Mouse (Mus musculus): ENCODE measurements around the gene 4933427D14Rik. TPM values are rescaled to one million over a fixed set of nuclear protein-coding genes. Genes with fewer than 3 reads are reported as not detected.

4933427D14Rik gene
- total RNA-seq (2021): 1 to 10 TPM in 1 of 2 experiments, under 1 TPM in 1; 0.77 to 1.2 TPM
- long read RNA-seq, experiment 1, partial matches to known transcripts: 1 of 1 reads
- long read RNA-seq, experiment 1, other reads (novel, unspliced or antisense): 0 of 1 reads
- long read RNA-seq, experiment 2, partial matches to known transcripts: 0 of 1 reads
- long read RNA-seq, experiment 2, other reads (novel, unspliced or antisense): 1 of 1 reads

- DNase-seq: peak; percentile 80 to 83
- intact Hi-C loops (cut with DNase I): loop anchor here (10.0 kb wide), 1 partner anchor 153 kb away; no protein-coding TSS in a partner anchor
These were observed at the start of gene 4933427D14Rik, which contains the start of gene Txndc17 for GRCm38 (mm10) chr11:72207204-72207833. TSS of gene 4933427D14Rik (minus strand) at chr11:72207459. TSS of gene Txndc17 (plus strand) at chr11:72207547.

GRCm38 (mm10) chr11:72256441-72256840 lies 49.2 kb upstream of the 4933427D14Rik start:
- DNase-seq: no peak
- intact Hi-C loops (cut with DNase I): no loop called here

GRCm38 (mm10) chr11:72255629-72256028 lies 48.4 kb upstream of the 4933427D14Rik start:
- intact Hi-C loops (cut with DNase I): no loop called here
- DNase-seq: no peak

- no peak for DNase-seq
- intact Hi-C loops (cut with DNase I): no loop called here
These were observed 38.0 kb upstream of the 4933427D14Rik start for GRCm38 (mm10) chr11:72245196-72245753.

- intact Hi-C loops (cut with DNase I): no loop called here
These were observed 33.0 kb upstream of the 4933427D14Rik start for GRCm38 (mm10) chr11:72240062-72240860.

GRCm38 (mm10) chr11:72234013-72234412 lies 26.8 kb upstream of the 4933427D14Rik start:
- intact Hi-C loops (cut with DNase I): no loop called here
- DNase-seq: peak; percentile 14 to 41

More at GRCm38 (mm10) chr11:72240062-72240860, 33.0 kb upstream of the 4933427D14Rik start:
- DNase-seq: no peak

- no peak for DNase-seq
- intact Hi-C loops (cut with DNase I): no loop called here
These were observed 25.7 kb upstream of the 4933427D14Rik start for GRCm38 (mm10) chr11:72232991-72233390.

- no peak for DNase-seq
- intact Hi-C loops (cut with DNase I): no loop called here
These were observed 24.8 kb upstream of the 4933427D14Rik start for GRCm38 (mm10) chr11:72232068-72232467.

- DNase-seq: no peak
- intact Hi-C loops (cut with DNase I): no loop called here
These were observed 21.3 kb upstream of the 4933427D14Rik start for GRCm38 (mm10) chr11:72228513-72228912.

GRCm38 (mm10) chr11:72226901-72227300 lies 19.6 kb upstream of the 4933427D14Rik start:
- no peak for DNase-seq
- intact Hi-C loops (cut with DNase I): no loop called here

GRCm38 (mm10) chr11:72226020-72226791 lies 18.9 kb upstream of the 4933427D14Rik start:
- intact Hi-C loops (cut with DNase I): no loop called here
- no peak for DNase-seq

- intact Hi-C loops (cut with DNase I): loop anchor here (1.0 to 2.0 kb wide), 4 partner anchors 41 to 340 kb away; no protein-coding TSS in a partner anchor
- peak; percentile 65 to 72 for DNase-seq
These were observed 17.6 kb upstream of the 4933427D14Rik start for GRCm38 (mm10) chr11:72224865-72225264.

GRCm38 (mm10) chr11:72223414-72223813 lies 16.2 kb upstream of the 4933427D14Rik start:
- intact Hi-C loops (cut with DNase I): no loop called here
- no peak for DNase-seq

GRCm38 (mm10) chr11:72221278-72221677 lies 14.0 kb upstream of the 4933427D14Rik start:
- peak in 1 of 2 experiments; percentile 37 for DNase-seq
- intact Hi-C loops (cut with DNase I): no loop called here

- DNase-seq: no peak
- intact Hi-C loops (cut with DNase I): no loop called here
These were observed 9.9 kb upstream of the 4933427D14Rik start for GRCm38 (mm10) chr11:72217116-72217515.

GRCm38 (mm10) chr11:72215410-72215797 lies 8.1 kb upstream of the 4933427D14Rik start, which contains the start of gene Med31:
TSS of gene Med31 (minus strand) at chr11:72215592.
- intact Hi-C loops (cut with DNase I): no loop called here
- DNase-seq: peak; percentile 67 to 73

- intact Hi-C loops (cut with DNase I): no loop called here
These were observed 7.5 kb upstream of the 4933427D14Rik start for GRCm38 (mm10) chr11:72214591-72215409.

GRCm38 (mm10) chr11:72207834-72208377 lies 647 bp upstream of the 4933427D14Rik start:
- intact Hi-C loops (cut with DNase I): loop anchor here (10.0 kb wide), 1 partner anchor 153 kb away; no protein-coding TSS in a partner anchor
- DNase-seq: no peak

More at GRCm38 (mm10) chr11:72214591-72215409, 7.5 kb upstream of the 4933427D14Rik start:
- peak; percentile 84 to 92 for DNase-seq
